Mouse (Mus musculus) telencephalon, adult 2 months (tissue): ENCODE measurements around the gene Gm32717.
"Not testable (repeated sequence)": the region's sequence is repeated elsewhere in the genome, so short reads cannot be mapped to it uniquely, and the experiment has no call there.

Source experiments
- DNase-seq: peaks from one replicate; pipeline ENCODE4 v3.0.0-alpha.2; 2011; ENCODE audit warnings: low read depth, low spot score

Gm32717 gene

GRCm38 (mm10) chr10:118240680-118241079 is at the start of gene Gm32717:
Gene Gm32717 (minus strand): TSS chr10:118240780.
- not testable (repeated sequence) for DNase-seq

- not testable (repeated sequence) for DNase-seq
These were observed 42.4 kb upstream of the Gm32717 start for GRCm38 (mm10) chr10:118283016-118283415.

DNA sequence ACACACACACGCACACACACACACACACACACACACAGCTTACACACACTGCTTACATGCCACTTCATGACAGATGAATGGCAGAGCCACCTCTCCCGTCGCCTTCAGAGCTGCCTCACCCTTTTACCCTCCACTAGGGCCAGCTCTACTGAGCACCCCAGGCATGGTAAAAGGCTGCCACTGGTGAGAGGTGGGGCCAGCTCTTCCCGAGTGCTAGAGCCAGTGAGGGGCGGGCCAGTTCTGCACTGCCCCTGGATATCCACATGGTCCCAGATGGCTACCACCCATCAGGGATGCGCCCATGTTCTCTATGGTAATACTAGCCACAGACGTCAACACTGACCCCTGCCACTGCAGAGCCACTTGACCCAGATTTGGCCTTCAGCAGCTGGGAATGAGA is 42.0 kb upstream of the Gm32717 start:
- not testable (repeated sequence) for DNase-seq

DNA sequence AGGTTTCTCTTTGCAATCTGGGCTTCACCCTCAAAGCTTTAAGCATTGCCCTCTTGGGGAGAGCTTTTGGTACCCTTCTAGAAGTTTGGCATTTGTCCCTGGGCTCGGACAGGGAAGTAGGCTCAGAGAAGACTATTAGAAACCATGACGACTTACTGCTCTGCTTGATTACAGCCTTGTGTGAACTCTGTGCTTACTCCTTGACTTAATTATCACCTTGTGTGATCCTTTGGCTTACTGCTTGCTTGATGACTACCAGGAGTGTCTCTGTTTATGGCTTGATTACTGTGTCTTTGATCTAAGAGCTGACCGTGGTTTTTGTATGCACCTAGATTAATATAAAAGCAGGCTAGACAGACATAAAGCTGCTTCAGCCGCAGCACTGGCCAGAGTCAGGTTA is 37.5 kb upstream of the Gm32717 start:
- not testable (repeated sequence) for DNase-seq

DNA sequence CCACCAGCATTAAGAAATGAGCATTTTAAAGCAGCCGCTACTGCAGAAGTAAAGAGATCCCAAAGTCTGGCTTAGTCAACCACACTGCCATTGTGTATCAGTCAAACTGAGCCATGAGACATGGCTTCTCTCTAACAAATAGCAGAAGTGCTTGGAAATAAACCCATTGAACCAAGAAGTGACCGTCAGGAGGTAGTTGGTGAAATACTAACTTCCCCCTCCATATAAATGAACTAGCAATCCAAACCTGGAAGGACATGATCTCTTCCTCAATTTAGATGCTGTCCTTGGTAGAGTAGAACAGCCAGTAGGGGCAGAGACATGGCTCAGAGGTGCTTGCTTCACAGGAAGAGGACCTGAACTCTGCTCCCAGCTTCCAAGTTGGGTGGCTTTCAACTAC is 30.8 kb upstream of the Gm32717 start:
- not testable (repeated sequence) for DNase-seq

DNA sequence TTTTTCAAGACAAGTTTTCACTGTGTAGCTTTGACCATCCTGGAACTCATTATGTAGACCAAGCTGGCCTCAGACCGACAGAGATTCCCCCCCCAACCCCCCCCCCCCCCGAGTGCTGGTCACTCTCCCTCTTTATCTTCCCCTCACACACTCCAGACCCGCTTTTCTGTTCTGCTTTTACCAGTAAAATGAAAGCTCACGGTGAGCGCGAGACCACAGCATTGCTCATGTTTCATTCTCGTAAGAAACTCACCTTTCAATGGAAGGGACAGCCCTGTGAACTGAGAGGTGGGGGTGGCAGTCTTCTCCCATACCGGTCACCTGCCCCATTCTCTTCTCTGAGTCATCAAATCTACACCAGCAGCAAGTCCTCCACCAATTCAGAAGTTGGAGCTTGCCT is 28.2 kb upstream of the Gm32717 start:
- not testable (repeated sequence) for DNase-seq

DNA sequence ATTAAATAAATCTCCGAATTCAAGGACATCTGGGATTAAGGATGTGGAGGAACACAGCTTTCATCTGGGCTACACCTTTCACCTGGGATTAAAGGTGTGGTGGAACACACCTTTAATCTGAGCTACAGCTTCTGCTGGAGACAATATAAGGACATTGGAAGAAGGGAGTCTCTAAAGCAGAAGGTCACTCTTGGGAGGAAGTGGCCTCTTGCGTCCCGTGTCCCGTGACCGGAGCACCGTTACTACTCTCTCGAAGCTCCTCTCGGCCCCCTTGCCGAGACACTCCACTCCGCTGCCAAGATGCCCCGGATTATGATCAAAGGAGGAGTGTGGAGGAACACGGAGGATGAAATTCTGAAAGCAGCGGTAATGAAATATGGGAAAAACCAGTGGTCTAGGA is 17.8 kb upstream of the Gm32717 start, which contains the start of gene Gm32802:
Gm32802 (plus strand) TSS at position 301 of the 400 bp plus-strand sequence.
- not testable (repeated sequence) for DNase-seq

GRCm38 (mm10) chr10:118250852-118251295 is 10.3 kb upstream of the Gm32717 start:
- no peak for DNase-seq

GRCm38 (mm10) chr10:118249006-118249595 is 8.5 kb upstream of the Gm32717 start:
- not testable (repeated sequence) for DNase-seq

GRCm38 (mm10) chr10:118232607-118233006 is 8.0 kb downstream of the Gm32717 start:
- DNase-seq: not testable (repeated sequence)

- not testable (repeated sequence) for DNase-seq
These were observed 13.0 kb downstream of the Gm32717 start for GRCm38 (mm10) chr10:118227629-118228028.

DNA sequence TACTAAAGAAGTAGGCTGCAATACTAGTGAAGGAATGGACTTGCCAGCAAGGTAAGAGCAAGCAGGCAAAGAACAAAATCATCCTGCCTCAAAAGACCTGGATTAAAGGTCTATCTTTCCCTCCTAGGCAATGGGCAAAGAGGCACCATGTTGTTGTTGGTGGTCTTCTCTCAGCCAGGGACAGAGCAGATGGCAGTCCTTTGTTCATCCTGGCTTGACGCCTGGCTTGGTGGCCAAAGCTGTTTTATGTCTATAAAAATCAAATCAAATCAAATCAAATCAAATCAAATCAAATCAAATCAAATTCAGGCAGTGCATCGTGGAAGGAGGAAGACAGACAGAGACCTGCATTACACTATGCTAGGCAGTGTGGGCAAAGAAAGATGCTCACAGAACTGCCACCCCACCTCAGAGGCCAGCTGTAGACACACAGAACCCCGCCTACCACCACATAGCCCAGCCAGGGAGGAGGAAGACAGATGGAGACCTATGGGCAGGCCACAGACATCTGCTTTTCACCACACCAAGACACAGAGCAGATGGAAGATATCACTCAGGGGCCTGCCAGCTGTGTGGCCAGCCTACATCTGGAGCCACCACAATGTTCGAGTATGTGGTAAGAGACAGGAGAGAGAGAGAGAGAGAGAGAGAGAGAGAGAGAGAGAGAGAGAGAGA is 24.7 kb downstream of the Gm32717 start:
- DNase-seq: not testable (repeated sequence)

- no peak for DNase-seq
These were observed 35.9 kb downstream of the Gm32717 start, which contains the start of gene Il22 for GRCm38 (mm10) chr10:118204642-118205041. Gene Il22 (plus strand): TSS chr10:118204942.

DNA sequence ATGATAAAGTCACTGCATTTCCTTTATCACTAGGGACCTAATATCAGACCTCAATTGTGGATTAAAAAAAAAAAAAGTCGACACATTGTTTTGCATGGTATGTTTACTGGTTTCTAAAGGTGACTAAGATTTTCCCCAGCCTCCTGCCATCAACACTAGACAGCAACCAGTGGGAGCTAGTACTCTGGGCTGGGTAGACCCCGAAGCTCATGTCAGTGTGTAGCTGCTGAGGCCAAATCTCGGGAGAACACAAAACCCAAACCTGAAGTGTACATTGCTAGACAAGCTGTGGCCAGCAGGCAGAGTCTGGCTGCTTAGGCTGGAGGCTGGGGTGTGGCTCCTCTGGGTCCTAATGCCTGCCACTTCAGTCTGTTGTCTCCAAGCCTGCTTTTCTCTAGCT is 45.4 kb downstream of the Gm32717 start:
- not testable (repeated sequence) for DNase-seq
